Mouse (Mus musculus) G1E (cell line): ENCODE data around the gene Meis2. TPM values are rescaled to one million over a fixed set of nuclear protein-coding genes. Genes with fewer than 3 reads are reported as not detected.

Experiments used
- ATAC-seq: 2 replicates; pipeline ENCODE4 v1.8.0; 2016; ENCODE audit warnings: mild to moderate bottlenecking; ENCODE audit not compliant: insufficient number of reproducible peaks, poor library complexity, low FRiP score, severe bottlenecking; ENCODE audit errors: extremely low read depth
- DNase-seq: peaks from one replicate; pipeline ENCODE4 v3.0.0; 2012; ENCODE audit warnings: low spot score
- H3K27me3 ChIP-seq: 2 replicates; pipeline ENCODE4 v1.6.1; 2012; ENCODE audit warnings: mild to moderate bottlenecking, low read length, inconsistent platforms; ENCODE audit not compliant: insufficient read depth
- H3K36me3 ChIP-seq: replicated peaks from 2 replicates; pipeline ENCODE3; 2012; ENCODE audit warnings: mild to moderate bottlenecking, inconsistent platforms
- H3K4me1 ChIP-seq: 2 replicates; pipeline ENCODE4 v1.6.1; 2012; ENCODE audit warnings: low read depth, low read length, inconsistent platforms, mixed read lengths; ENCODE audit not compliant: insufficient read depth
- H3K4me3 ChIP-seq: 2 replicates; pipeline ENCODE4 v1.5.1; 2012; ENCODE audit warnings: low read depth, mild to moderate bottlenecking, inconsistent platforms, low read length, moderate library complexity, mixed read lengths
- H3K9me3 ChIP-seq: replicated peaks from 2 replicates; pipeline ENCODE4 v1.6.1; 2012; ENCODE audit warnings: inconsistent platforms
- CTCF ChIP-seq: IDR thresholded peaks from 2 replicates; pipeline ENCODE4 v1.5.1; 2012; ENCODE audit warnings: low read depth, low read length, inconsistent platforms, mixed read lengths
- GATA1 ChIP-seq: IDR thresholded peaks from 2 replicates; pipeline ENCODE4 v1.6.1; 2012; ENCODE audit warnings: borderline replicate concordance, low read length, inconsistent platforms, mixed read lengths
- GATA2 ChIP-seq: IDR thresholded peaks from 2 replicates; pipeline ENCODE4 v1.6.1; 2012; ENCODE audit warnings: low read depth, low read length, inconsistent platforms, borderline replicate concordance
- POLR2AphosphoS5 ChIP-seq: IDR thresholded peaks from 2 replicates; pipeline ENCODE4 v1.6.1; 2012; ENCODE audit warnings: low read depth, low read length, inconsistent platforms; ENCODE audit not compliant: insufficient replicate concordance
- TAL1 ChIP-seq: conservative IDR thresholded peaks from 2 replicates; pipeline ENCODE4 v1.6.1; 2012; ENCODE audit warnings: low read depth, low read length, inconsistent platforms, mixed read lengths
- polyA plus RNA-seq: library from polyadenylated mRNA; stranded (reverse); fragments of >175 nt; gene quantifications from 2 replicates; pipeline ENCODE4 v1.2.3, GENCODE M21; 2012
- total RNA-seq, 2 experiments: library from RNA; stranded (forward) in 1 of 2; stranded (reverse) in 1 of 2; fragments of 200-1000 nt in 1 of 2; fragments of >200 nt in 1 of 2; fragmentation: Nextera tagmentation in 1 of 2; gene quantifications; 2 replicates each; pipeline ENCODE4 v1.2.3; 2014 to 2017

The Meis2 gene
- total and polyA plus RNA-seq, 3 experiments = 0.27 to 4.3 (median 3.2) TPM

DNA sequence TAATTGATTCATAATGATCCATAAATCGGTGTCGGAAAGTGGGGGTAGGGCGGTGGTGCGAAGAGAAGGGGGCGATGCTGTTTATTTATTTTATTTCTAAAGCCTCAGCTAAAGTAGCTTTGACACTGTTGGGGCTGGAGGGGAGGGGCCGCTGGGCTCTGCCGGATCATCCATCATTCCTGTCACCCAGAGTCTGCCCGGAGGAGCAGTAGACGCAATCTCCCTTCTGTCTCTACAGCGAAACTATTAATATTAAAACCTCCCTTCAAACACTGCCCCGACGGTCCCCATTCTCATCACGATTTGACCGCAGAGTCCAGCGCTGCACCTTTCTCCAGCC lies 205.5 kb downstream of the Meis2 start:
- Histone ChIP-seq H3K4me1 (no peaks in the 10 kb centered on the region), H3K9me3 (peaks cover 18% of the 10 kb centered on the region), H3K27me3 (peaks cover 2% of the 10 kb centered on the region; the same call in 1 of the 2 replicates), H3K4me3 (no peak overlapping the region), H3K36me3 (no peaks in the 10 kb centered on the region)
- ATAC-seq = no peak
- no peak for DNase-seq
- no peak for TF ChIP-seq CTCF
- no peak for TF ChIP-seq GATA2
- no peak for TF ChIP-seq POLR2AphosphoS5
- TF ChIP-seq GATA1 = no peak
- no peak for TF ChIP-seq TAL1

- H3K4me3 ChIP-seq = no peak overlapping the region
Measured at GRCm38 (mm10) chr2:115859371-115860140, 206.1 kb downstream of the Meis2 start.

GRCm38 (mm10) chr2:115858927-115859326 lies 206.7 kb downstream of the Meis2 start:
- Histone ChIP-seq H3K9me3 (peaks cover 17% of the 10 kb centered on the region), H3K4me3 (no peak overlapping the region), H3K4me1 (no peaks in the 10 kb centered on the region), H3K36me3 (no peaks in the 10 kb centered on the region), H3K27me3 (peaks cover 2% of the 10 kb centered on the region; the same call in 1 of the 2 replicates)
- no peak for TF ChIP-seq GATA1
- no peak for TF ChIP-seq GATA2
- no peak for TF ChIP-seq POLR2AphosphoS5
- no peak for TF ChIP-seq TAL1
- TF ChIP-seq CTCF = no peak
- no peak for ATAC-seq
- no peak for DNase-seq

More at GRCm38 (mm10) chr2:115859371-115860140, 206.1 kb downstream of the Meis2 start:
- Histone ChIP-seq H3K9me3 (peaks cover 20% of the 10 kb centered on the region), H3K27me3 (peaks cover 2% of the 10 kb centered on the region; the same call in 1 of the 2 replicates), H3K4me1 (no peaks in the 10 kb centered on the region), H3K36me3 (no peaks in the 10 kb centered on the region)
- no peak for DNase-seq
- no peak for ATAC-seq
- no peak for TF ChIP-seq CTCF

DNA sequence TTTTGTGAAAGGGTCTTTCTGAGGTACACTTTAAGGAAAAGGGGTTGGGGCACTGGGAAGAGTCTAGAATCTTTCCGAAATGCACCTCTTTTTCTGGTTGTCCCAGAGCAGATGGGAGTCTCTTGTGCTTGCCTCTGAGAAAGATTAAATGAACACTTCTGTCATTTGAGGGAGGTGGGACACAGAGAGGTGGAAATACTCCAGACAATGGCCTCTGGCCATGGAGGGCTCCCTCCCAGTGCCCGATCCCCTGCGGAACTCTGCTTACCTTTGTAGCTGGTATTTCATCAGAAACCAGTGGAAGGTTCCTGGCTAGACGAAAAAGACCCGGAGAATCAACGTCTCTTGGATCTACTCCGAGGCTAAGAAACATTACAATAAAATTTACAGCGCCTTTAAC lies 207.4 kb downstream of the Meis2 start:
- Histone ChIP-seq H3K4me1 (no peaks in the 10 kb centered on the region), H3K9me3 (peaks cover 17% of the 10 kb centered on the region), H3K27me3 (peaks cover 2% of the 10 kb centered on the region; the same call in 1 of the 2 replicates), H3K36me3 (no peaks in the 10 kb centered on the region), H3K4me3 (no peak overlapping the region)
- DNase-seq (no peak), ATAC-seq (no peak)
- TF ChIP-seq GATA2 = no peak
- TF ChIP-seq POLR2AphosphoS5 = no peak
- TF ChIP-seq GATA1 = no peak
- TF ChIP-seq CTCF = no peak
- TF ChIP-seq TAL1 = no peak

DNA sequence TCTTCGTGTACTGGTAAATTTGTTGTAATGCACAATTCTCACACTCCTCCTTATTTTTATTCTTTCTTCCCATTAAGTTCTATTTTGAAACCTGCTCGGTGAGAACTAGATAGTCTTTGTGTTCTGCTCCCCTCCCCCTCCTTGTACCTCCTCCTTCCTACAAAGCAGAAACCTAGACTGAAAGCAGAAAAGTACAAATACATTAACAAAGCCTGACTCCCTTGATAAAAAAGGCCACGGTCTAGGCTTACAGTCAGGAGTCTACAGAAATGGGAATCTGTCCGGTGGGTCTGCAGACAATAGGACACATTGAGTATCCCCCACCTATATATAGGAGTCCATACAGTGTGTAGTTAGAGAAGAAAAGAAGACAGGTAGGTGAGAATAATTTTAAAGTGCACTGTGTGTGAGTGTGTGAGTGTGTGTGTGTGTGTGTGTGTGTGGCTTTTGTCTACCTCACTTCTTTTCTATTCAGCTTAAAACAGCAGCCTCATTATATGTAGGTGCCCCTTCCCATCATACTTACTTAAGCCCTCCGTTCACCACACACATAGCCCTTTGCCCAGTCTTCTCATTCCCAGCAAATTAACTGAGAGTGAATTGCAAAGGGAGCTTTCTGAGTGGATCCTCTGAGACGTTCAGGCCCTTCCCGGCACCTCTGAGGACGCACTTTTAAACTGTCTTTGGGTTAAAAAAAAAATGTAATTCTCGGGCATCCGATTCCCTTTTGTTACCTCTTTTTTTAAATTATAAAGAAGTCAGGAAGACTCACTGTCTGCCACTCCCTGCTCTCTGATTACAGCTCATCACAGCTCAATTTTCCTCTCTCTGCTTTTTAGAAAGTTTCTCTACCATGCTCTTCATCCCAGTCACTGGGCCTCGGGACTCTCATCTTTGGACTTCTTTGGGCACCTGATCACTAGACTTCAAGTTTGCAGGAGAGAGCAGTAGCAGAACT lies 208.2 kb downstream of the Meis2 start:
- no peak overlapping the region for H3K4me3 ChIP-seq
- peaks cover 2% of the 10 kb centered on the region; the same call in 1 of the 2 replicates for H3K27me3 ChIP-seq
- ATAC-seq = no peak
- no peak for TF ChIP-seq CTCF
- TF ChIP-seq POLR2AphosphoS5 = no peak
- TF ChIP-seq TAL1 = no peak
- TF ChIP-seq GATA1 = no peak
- TF ChIP-seq GATA2 = no peak
- peaks cover 23% of the 10 kb centered on the region for H3K9me3 ChIP-seq
- no peak for DNase-seq
- no peaks in the 10 kb centered on the region for H3K4me1 ChIP-seq
- no peaks in the 10 kb centered on the region for H3K36me3 ChIP-seq
